Mouse (Mus musculus): ENCODE measurements around the gene Podxl2.

DNA sequence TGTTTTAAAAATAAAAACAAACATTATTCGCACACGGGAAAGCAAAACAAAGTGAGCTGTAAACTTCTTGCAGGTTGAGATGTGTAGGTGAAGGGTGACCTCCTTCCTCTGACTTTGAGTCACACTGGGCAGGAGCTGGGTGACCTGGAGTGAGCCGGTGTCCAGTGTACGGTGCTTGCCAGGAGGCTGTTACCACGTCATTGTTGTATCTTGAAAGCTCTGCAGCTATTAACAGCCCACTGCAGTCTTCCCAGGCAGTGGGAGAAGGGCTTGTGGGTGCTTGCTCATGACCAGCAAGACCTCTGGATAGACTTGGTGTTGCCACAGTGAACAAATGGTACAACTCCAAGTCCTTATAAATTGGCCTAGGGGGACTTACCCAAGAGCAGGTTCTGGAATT is 40.0 kb upstream of the Podxl2 start:
- TF ChIP-seq CTCF (IDR thresholded peaks at IDR 0.05; ENCODE audit: insufficient read depth, low read depth, low read length) (no peak), POLR2A (IDR thresholded peaks at IDR 0.05; ENCODE audit: insufficient read depth, low read depth, low read length) (no peak)

Measured in olfactory bulb, adult 2 months (tissue).